8 mouse cellular contexts compared by ENCODE assay signal in the genomic region with DNA sequence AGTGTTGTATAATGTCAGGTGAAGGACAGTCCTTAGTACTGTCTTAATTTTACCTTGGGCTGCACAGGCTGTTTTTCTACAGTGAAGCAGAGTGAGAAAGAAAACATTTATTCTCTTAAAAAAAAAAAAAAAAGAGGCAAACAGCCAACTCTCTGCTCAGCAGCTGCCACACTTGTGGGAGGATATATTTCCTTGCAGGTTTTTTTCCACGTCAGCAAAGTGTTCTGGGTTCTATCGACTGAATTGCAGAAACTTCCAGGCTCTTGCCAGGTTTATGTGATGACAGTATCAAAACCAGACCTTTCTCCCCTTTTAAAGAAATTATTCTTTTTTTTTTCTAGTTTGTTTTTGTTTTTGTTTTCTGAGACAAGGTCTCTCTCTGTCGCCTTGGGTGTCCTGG. TPM values are rescaled to one million over a fixed set of nuclear protein-coding genes. Genes with fewer than 3 reads are reported as not detected.
A peak's percentile ranks its signal among the peaks of the same experiment; 100 is the strongest.
DNase-seq lines count a peak whose midpoint lies in the region; ATAC-seq and TF ChIP-seq lines count a peak whose summit lies in the region.

No protein-coding gene starts in this region.

- DNase-seq in kidney, postnatal 0 days (ENCODE audit: low spot score) = no peak
- no peak for DNase-seq in kidney, adult 8-10 months
- DNase-seq in midbrain, postnatal 0 days (ENCODE audit: low spot score) = no peak
- DNase-seq in T-cell, adult 2 months (ENCODE audit: low spot score) = no peak
- no peak for DNase-seq in adrenal gland, adult 8-10 months

- no peak for TF ChIP-seq CTCF in kidney, postnatal 0 days (IDR thresholded peaks at IDR 0.05; ENCODE audit: low read depth)
- no peak for TF ChIP-seq CTCF in midbrain, postnatal 0 days (IDR thresholded peaks at IDR 0.05)

- no peak overlapping the region for H3K4me3 ChIP-seq in kidney, postnatal 0 days (replicated peaks; ENCODE audit: low read depth, low read length)
- peak overlapping the region; percentile 82; the same call in 1 of the 2 replicates for H3K4me3 ChIP-seq in embryonic facial prominence, embryonic 12.5 days
- H3K4me3 ChIP-seq in intestine, embryonic 16.5 days (ENCODE audit: low read length) = no peak overlapping the region
- no peak overlapping the region for H3K4me3 ChIP-seq in midbrain, postnatal 0 days (ENCODE audit: low read depth, low read length)

- H3K36me3 ChIP-seq in kidney, postnatal 0 days (ENCODE audit: insufficient read depth, low read length) = no peaks in the 10 kb centered on the region
- peaks cover 3% of the 10 kb centered on the region; the same call in 1 of the 2 replicates for H3K36me3 ChIP-seq in embryonic facial prominence, embryonic 12.5 days
- no peaks in the 10 kb centered on the region for H3K36me3 ChIP-seq in intestine, embryonic 16.5 days (ENCODE audit: control insufficient read depth, insufficient read depth, low read length)
- no peaks in the 10 kb centered on the region for H3K36me3 ChIP-seq in midbrain, postnatal 0 days (ENCODE audit: insufficient read depth, low read length)

- H3K9ac ChIP-seq in kidney, postnatal 0 days (ENCODE audit: low read depth, low read length) = no peak overlapping the region
- H3K9ac ChIP-seq in embryonic facial prominence, embryonic 12.5 days = no peak overlapping the region
- peak overlapping the region; percentile 73; the same call in 1 of the 2 replicates for H3K9ac ChIP-seq in intestine, embryonic 16.5 days (ENCODE audit: low read depth, low read length)
- H3K9ac ChIP-seq in midbrain, postnatal 0 days (replicated peaks; ENCODE audit: low read length, poor library complexity, severe bottlenecking) = no peak overlapping the region

- peak overlapping the region; percentile 63; the same call in 1 of the 2 replicates for H3K27ac ChIP-seq in kidney, postnatal 0 days
- no peak overlapping the region for H3K27ac ChIP-seq in embryonic facial prominence, embryonic 12.5 days
- peak overlapping the region; percentile 82 for H3K27ac ChIP-seq in intestine, embryonic 16.5 days (ENCODE audit: low read length)
- no peak overlapping the region for H3K27ac ChIP-seq in midbrain, postnatal 0 days (ENCODE audit: low read depth, low read length)

- H3K4me1 ChIP-seq in kidney, postnatal 0 days (replicated peaks; ENCODE audit: insufficient read depth, low read length) = peaks cover 4% of the 10 kb centered on the region; the same call in 1 of the 2 replicates
- peaks cover 3% of the 10 kb centered on the region for H3K4me1 ChIP-seq in embryonic facial prominence, embryonic 12.5 days
- H3K4me1 ChIP-seq in intestine, embryonic 16.5 days (ENCODE audit: control insufficient read depth, insufficient read depth, low read length) = peaks cover 6% of the 10 kb centered on the region
- no peaks in the 10 kb centered on the region for H3K4me1 ChIP-seq in midbrain, postnatal 0 days (ENCODE audit: insufficient read depth, low read length)

- H3K9me3 ChIP-seq in kidney, postnatal 0 days (replicated peaks; ENCODE audit: low read length) = no peaks in the 10 kb centered on the region
- H3K9me3 ChIP-seq in embryonic facial prominence, embryonic 12.5 days = no peaks in the 10 kb centered on the region
- no peaks in the 10 kb centered on the region for H3K9me3 ChIP-seq in intestine, embryonic 16.5 days (ENCODE audit: control insufficient read depth, low read length)
- no peaks in the 10 kb centered on the region for H3K9me3 ChIP-seq in midbrain, postnatal 0 days (ENCODE audit: low read length)

- 45% methylated on average over 3 of the region's 3 CpGs for WGBS in kidney, postnatal 0 days
- WGBS in embryonic facial prominence, embryonic 12.5 days = 54% methylated on average over 3 of the region's 3 CpGs
- 42% methylated on average over 3 of the region's 3 CpGs for WGBS in intestine, embryonic 16.5 days
- WGBS in midbrain, postnatal 0 days = 62% methylated on average over 3 of the region's 3 CpGs

- ATAC-seq in kidney, postnatal 0 days (replicated peaks; ENCODE audit: low FRiP score, low read depth) = no peak
- no peak for ATAC-seq in embryonic facial prominence, embryonic 12.5 days (ENCODE audit: insufficient number of reproducible peaks, insufficient read depth, low FRiP score, low TSS enrichment)
- ATAC-seq in intestine, embryonic 16.5 days = no peak
- no peak for ATAC-seq in midbrain, postnatal 0 days (ENCODE audit: low FRiP score)
- no peak for ATAC-seq in CD4-positive, CD25-positive, alpha-beta regulatory T cell, adult 4 months

- no peaks in the 10 kb centered on the region for H3K27me3 ChIP-seq in kidney, postnatal 0 days (ENCODE audit: insufficient read depth, low read length)
- no peaks in the 10 kb centered on the region for H3K27me3 ChIP-seq in embryonic facial prominence, embryonic 12.5 days
- H3K27me3 ChIP-seq in intestine, embryonic 16.5 days (replicated peaks; ENCODE audit: control insufficient read depth, insufficient read depth, low read length) = no peaks in the 10 kb centered on the region
- no peaks in the 10 kb centered on the region for H3K27me3 ChIP-seq in midbrain, postnatal 0 days (ENCODE audit: insufficient read depth, low read length)

- H3K4me2 ChIP-seq in kidney, postnatal 0 days (ENCODE audit: low read length) = peak overlapping the region; percentile 93
- H3K4me2 ChIP-seq in embryonic facial prominence, embryonic 12.5 days (replicated peaks) = peak overlapping the region; percentile 80
- H3K4me2 ChIP-seq in intestine, embryonic 16.5 days (ENCODE audit: low read depth, low read length) = peak overlapping the region; percentile 83
- H3K4me2 ChIP-seq in midbrain, postnatal 0 days (ENCODE audit: low read depth, low read length, poor library complexity, severe bottlenecking) = peak overlapping the region; percentile 87

RNA-seq across cellular contexts. Expression of a gene that starts 0.9 kb away (rescaled TPM):
- polyA plus RNA-seq in kidney, postnatal 0 days (2015; fragmentation: Nextera tagmentation; extraction: Ambion mirVana) = 20.9 and 21.3 TPM in 2 replicates
- 25.9 and 26.8 TPM in 2 replicates for polyA plus RNA-seq in embryonic facial prominence, embryonic 12.5 days (2016; fragmentation: Nextera tagmentation; extraction: Ambion mirVana)
- 15.6 and 19.8 TPM in 2 replicates for polyA plus RNA-seq in intestine, embryonic 16.5 days (2015; fragmentation: Nextera tagmentation; extraction: Ambion mirVana)
- total RNA-seq in midbrain, postnatal 0 days (2014; rRNA removed) = 12.6 and 17.6 TPM in 2 replicates
- 12.0 and 13.0 TPM in 2 replicates for polyA plus RNA-seq in midbrain, postnatal 0 days (2015; fragmentation: Nextera tagmentation; extraction: Ambion mirVana)
- 10 to 100 TPM; 31.0 to 32.6 TPM for polyA plus RNA-seq in CD4-positive, CD25-positive, alpha-beta regulatory T cell, adult 4 months (2017; shearing (Covaris generic))
- 10 to 100 TPM; 26.8 to 30.4 (median 28.4) TPM for total RNA-seq in adrenal gland, adult 8-10 months (2022)

Comparison
In these comparisons a context has a peak if more than half of its experiments do, and no peak if none do; other contexts are left out.
1. H3K27ac ChIP-seq: peak in kidney, postnatal 0 days (single experiment) and intestine, embryonic 16.5 days (single experiment); none in embryonic facial prominence, embryonic 12.5 days (single experiment) and midbrain, postnatal 0 days (single experiment).
2. Peak in every context shown above with its lines, with median percentiles within 50 percentile points of each other: H3K4me2 ChIP-seq.